Mouse (Mus musculus) frontal cortex, postnatal 36 days (tissue): ENCODE results near the gene Nmnat2.
A peak's percentile ranks its signal among the peaks of the same experiment; 100 is the strongest.

Experiments used
- DNase-seq, 2 experiments: peaks; one replicate each; pipeline ENCODE4 v3.0.0; 2022; ENCODE audit warnings: low spot score in 2 of 2

Gene Nmnat2

DNA sequence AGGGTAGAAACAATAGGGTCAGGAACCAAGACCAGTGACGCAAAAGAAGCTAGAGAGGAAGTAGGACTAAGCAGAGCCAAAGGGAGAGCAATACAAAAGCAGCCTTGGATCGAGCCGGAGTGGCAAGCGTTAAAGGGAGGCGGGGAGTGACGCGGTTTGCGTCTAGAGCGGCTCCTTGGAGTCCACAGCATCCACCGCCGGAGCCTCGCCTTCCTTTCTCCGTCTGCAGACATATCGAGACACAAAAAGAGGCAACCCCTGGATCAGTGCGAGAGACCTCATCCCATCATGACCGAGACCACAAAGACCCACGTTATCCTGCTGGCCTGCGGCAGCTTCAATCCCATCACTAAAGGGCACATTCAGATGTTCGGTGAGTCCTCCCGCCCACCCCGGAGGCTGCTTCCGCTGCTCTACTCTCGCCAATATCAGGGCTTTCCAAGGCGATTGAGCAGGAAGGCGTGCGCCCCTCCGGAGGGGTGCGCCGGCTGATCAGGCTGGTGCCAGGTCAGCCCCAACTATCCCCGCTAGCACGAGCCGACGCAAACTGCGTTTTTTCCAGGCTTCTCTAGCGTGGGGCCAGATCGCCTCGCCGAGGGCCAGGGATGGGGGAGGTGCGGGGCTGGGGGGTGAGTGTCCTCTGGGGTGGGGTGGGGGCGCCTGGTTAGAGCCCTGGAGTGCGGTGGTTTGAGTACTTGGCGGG, at the start of gene Nmnat2:
TSS of gene Nmnat2 (plus strand) at position 173 of the 703 bp plus-strand sequence.
- peak; percentile 80 to 84 for DNase-seq

DNA sequence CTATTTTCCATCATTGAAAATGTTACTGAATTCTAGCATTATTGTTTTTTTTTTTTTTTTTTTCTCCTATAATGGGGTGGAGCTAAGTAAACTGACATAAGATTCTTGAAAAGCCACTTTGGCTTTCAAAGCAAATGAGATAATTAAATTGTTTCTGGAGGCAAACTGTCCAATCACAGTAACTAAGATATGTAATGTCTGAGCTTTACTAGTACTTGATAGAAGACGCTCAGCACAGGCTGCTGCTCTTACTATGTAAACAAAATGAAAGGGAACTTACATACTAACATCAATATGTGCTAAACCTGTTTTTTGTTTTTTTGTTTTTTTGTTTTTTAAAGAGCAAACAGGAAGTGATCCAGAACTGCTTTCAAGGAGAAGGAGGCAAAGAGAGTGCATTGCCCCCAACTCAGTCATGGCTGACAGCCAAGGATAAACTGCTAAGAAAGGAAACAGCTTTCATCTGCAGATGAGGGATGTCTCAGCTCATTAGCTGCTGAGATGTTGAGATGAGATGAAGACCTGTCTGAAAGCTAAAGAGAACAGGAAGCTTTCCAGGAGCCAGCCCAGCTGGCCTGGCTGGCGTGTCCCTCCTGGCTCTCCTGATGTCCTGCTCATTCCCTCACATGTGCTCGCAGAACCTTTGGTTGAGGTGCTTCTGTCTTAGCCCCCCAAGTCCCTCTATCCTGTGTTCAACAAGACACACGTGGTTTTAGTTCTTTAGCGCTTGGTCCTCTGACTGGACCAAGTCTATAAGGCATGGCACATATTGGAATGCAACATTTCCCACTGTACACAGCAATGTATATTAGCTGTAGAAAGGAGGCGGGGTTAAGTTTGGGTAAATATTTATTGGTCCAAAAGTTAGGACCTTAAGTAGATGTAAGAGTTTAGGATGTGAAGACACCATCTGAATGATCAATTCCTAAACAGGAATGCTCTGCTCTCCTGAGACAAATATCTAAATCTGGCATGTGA, 41.0 kb upstream of the Nmnat2 start:
- no peak for DNase-seq

DNA sequence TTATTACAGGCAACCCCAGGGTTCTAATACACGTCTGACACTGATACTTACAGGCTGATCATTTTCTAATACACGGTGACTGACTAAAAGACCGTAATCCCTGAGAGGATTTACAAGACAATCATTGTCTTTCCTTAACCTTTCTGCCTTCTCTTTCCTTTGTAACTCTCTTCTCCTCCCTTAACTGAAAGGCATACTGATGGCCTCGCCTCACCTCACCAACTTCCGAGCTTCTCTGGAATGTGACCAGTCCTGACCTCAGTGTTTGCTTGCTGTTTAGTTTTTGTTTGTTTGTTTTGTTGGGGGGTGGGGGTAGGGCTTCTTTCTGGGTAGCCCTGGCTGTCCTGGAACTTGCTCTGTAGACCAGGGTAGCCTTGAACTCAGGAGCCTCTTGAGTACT, 39.0 kb upstream of the Nmnat2 start:
- DNase-seq: no peak

DNA sequence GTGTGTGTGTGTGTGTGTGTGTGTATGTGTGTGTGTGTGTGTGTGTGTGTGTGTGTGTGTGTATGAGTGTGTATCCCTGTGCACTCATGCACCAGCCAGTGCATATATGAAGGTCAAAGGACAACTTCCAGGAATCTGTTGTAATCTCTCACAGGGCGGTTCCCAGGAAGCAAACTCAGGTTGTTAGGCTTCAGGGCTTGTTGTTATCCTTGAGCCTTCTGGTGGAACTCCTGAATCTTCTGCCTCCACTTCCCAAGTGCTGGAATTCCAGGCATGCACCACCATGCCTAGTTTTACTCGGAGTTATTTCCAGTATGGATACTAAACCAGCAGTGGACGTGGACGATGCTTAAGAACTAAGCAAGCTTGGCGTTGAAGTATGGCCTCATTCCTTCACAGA, 37.9 kb upstream of the Nmnat2 start:
- DNase-seq: no peak

DNA sequence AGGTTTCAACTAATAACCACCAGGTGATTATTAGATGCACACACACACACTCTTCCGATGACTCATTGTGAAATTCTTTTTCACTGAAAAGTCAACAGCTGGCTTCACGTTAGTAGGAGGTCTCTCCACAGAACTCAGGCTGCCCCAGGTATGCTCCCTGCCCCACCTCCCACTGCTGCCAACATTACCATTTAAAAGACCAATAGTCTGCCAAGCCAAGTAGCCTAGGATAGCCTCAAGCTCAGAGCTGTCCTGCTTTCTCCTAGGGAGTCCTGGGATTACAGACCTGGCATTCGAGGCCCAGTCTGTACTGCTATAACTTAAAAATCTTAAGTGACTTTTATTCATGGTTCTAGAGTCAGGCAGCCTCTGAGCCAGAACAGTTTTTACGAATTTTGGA, 37.2 kb upstream of the Nmnat2 start:
- DNase-seq: no peak

DNA sequence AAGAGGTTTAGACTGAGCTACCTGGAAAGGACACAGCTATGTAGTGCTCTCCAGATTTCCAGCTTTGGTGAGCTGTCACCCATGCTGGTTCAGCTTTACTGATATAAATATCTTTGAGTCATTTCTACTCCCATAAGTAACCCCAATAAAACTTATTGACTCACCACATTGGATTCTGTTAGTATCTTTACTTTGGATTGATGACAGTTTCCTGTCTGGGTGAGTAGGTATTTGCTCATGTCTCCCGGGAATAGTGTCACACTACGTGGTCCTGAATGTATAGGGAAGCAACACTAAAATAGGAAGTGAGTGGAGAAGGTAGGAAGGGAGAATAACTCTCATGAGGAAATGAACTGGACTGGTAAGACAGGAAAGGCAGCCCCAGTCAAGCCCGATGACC, 33.0 kb upstream of the Nmnat2 start:
- no peak for DNase-seq

DNA sequence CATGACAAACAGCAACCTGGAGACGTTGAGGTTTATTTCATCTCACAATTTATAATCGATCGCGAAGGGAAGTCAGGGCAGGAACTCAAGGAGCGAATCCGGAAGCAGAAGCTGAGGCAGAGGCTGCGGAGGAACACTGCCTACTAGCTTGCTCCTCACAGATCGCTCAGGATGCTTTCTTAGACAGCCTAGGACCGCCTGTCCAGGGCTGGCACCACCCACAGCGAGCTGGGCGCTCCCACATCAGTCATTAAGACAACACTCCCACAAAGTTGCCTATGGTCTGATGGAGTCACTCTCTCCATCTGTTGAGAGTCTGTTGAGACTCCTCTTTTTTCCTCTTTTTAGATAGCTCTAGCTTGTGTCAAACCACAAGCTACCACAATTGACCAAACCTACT, 20.8 kb upstream of the Nmnat2 start:
- no peak for DNase-seq

DNA sequence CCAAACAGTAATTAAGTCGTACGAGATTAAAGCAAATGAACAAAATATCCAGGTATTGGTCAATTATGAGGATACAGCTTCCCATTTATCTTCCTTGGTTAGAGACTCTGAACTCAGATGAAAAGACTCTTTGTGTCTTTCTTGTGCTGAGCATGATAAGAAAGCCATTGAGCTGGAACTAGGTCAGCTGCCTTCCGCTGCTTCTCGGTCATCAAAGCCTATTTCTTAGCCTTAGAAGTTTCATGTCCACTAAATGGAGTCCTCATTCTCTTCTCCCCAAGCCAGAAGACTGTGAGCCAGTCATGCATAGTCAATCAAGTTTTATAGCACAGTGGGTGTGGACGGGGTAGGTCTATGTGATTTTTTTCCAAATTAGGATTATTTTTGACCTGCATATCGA, 19.3 kb upstream of the Nmnat2 start:
- no peak for DNase-seq

DNA sequence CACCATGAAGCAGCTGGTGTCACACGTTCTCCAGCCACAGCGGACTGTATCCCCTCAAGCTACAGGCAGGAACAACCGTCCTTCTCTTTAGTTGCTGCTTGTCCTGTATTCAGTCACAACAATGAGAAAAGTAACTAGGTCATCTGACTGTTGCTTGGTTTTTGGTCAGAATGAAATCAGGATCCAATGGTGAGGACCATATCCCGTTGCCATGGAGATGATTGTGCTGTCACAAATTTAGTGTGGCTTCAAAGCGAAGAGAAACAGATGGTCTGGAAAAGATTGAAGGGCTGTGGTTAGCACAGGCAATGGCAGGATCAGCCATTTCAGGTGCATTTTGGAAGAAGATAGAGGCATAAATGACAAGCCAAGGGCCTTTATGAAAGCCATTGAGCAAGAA, 18.4 kb upstream of the Nmnat2 start:
- DNase-seq: no peak

DNA sequence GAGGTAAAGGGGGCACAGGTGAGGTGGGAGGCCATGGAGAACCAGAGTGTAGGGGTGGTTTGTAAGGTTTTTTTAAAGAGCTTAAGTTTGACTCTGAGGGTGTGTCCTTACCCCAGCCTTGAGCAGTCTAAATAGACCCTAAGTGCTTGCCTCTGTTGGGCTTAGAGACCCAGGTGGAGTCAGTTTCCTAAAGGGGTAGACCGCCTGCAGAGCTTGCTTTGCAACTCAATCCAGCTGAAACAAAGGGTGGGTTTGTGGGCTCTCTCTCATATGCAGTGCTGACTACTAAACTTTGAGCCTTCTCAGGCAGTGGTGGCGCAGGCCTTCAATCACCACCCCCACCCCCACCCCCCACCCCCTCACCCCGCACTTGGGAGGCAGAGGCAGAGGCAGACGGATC, 11.8 kb upstream of the Nmnat2 start:
- no peak for DNase-seq

DNA sequence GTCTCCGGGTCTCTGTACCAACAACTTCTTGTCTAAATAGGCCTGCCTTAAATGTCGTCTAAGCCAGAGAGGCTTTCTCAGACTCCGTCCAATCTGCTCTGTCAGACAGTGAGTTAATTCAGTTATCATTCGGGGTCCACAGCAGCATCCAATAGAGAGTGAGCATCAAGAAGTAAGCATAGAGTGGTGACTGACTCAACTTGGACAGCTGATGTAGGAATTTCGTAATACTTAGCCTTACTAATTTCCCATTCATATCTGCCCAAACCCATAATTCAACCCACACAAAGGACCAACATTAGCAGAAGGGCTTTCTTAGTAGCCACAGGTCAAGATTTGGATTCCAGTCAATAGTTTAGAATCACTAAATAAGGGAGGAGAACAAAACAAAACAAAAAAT, 626 bp upstream of the Nmnat2 start:
- no peak for DNase-seq

DNA sequence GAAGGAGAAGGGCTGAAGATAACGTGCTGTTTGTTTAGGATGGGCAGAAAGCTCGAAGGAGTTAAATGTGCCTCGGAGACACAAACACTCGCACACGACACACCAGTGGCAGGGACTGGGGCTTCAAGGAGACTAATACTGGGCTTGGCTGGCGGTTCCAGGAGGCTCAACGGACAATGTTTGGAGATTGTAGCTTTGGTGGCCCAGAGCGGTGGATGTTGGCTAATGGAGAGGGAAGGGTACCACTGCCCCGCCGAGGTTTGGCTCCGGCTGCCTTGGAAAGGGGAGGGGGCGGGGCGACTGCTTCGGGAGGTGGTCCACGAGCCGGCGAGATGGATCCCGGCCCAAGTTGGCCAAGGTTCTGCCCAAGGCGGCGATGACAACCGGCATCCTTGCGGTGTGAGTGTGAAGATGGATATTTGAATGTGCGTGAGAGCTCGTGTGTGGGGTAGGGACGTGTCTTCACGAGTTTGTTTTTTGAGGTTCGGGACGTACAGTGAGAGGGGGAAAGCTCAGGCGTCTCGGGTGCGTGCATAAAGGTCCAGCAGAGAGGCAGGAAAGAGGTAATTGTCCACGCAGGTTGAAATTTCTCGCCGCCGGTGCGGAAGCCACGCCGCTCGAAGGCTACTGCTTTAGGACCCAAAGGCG, 895 bp downstream of the Nmnat2 start:
- peak; percentile 19 to 28 for DNase-seq

DNA sequence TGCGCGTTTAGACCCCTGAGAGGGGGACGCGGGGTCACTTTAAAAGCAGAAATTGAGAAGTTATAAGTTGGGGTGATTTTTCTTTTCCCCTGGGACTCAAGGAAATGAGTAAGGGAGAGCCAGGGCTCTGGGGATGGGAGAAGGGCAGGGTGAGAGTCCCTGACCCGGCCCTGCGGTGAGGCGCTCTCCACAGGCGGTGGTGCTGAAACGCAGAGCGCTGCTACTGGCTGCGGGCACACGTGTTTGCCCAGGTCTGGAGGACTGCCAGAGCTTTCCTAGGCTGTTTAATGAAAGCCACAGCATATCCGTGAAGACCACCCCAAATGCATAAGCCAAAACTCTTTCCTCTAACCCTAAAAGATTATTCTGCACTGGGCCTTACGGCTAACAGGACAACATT, 1.4 kb downstream of the Nmnat2 start:
- peak; percentile 36 to 50 for DNase-seq

DNA sequence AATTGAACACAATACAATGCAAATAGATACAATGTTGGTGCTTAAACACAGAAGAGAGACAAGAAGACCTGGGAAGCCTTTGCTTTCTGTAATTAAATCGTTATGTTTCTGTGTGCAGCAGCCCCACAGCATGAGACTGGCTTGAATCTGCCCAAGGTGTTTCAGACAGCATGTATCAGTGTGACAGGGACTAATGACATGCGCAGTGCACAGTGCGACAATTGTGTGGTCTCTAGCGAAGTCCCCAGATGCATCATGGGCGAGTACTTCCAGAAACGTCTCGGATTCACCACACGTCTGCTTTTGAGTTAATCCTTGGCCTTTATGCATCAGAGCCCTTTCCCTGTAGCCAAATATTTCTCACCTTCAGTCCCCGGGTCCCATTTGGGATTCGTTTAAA, 9.6 kb downstream of the Nmnat2 start:
- DNase-seq: no peak

DNA sequence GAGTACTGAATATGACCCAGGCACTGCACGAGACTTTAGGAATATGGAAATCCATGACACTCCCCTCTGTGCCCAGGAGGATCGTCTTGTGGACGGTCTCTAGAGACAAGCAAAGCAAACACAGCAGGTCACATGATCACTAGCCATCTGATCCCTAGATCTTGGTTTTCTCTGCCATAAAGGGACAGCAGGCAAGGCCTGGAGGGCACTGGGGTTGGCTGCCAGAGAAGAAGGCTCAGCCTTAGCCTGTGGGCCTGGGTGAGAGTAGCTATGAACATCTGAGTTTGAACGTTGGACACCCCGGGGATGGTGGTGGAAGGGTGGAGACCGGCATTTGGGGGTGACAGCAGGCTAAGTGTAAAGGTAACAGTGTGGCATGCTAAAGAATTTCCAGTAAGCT, 11.4 kb downstream of the Nmnat2 start:
- no peak for DNase-seq

DNA sequence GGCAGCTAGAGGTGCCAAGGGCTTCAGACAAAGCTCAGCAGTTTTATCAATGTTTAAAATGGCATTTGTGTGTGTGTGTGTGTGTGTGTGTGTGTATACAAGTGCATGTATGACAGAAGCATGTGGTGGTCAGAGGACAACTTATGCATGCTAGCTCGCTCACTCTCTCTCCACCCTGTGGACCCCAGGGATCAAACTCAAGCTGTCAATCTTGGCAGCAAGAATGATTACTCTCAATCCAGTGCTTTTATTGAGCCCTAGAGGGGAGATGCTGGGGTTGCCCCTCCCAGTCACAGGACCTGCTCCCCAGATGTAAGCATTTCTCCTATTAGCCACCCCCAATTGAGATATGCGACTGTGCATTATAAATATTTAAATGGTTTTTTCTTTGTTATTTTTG, 11.9 kb downstream of the Nmnat2 start:
- DNase-seq: no peak

DNA sequence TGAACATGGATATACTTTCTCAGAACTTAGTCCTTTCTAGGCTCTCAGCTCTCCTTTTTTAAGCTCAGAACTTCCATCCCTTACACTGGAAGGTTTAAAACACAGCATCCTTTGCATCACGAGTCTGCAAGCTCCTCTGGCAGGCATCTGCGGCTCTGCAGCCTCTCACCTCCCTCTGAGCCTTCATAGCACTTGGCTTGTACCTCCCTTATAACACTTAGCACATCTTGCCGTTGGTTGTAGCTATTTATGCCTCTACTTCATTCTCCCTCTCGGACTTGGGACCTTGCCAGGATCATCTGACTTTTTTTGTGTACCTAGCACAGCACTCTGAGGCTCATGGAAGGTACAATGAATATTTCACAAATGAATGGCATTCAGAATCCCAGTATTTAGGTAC, 14.3 kb downstream of the Nmnat2 start:
- DNase-seq: peak; percentile 32 to 52

DNA sequence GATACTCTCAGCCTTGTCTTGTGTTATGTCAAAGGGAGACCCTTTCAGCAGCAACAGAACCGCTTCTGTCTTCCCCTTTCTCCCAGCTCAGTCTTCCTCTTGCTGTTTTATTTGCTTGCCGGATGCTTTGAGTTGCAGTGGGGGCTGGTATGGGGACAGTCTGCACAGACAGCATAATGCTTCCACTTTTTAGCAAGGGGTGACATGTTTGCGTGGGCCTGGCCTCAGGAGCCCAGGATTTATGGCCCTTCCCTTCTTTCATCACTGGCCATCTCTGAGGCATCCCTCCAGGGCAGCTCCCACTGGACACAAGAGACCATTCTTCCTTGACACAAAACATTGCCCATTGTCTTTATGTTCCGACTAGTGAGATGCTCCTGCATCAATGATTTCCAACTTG, 18.2 kb downstream of the Nmnat2 start:
- no peak for DNase-seq

DNA sequence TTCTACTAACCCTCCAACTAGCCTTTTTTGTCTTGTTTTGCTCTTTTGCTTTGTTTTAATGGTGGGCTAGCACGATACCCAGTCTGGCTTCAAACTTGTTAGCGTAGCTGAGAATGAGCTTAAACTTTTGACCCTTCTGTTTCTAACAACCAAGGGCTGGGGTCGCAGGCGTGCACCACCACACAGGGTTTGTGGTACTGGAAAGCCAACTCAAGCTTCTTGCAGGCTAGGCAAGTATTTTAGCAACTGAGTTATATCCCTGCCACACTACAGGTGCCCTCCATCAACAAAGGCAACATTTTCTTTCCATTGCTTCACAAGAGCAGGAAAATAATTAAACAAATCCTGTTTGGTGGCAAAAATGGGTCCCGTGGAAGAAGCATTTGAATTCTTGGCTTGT, 18.6 kb downstream of the Nmnat2 start:
- no peak for DNase-seq

DNA sequence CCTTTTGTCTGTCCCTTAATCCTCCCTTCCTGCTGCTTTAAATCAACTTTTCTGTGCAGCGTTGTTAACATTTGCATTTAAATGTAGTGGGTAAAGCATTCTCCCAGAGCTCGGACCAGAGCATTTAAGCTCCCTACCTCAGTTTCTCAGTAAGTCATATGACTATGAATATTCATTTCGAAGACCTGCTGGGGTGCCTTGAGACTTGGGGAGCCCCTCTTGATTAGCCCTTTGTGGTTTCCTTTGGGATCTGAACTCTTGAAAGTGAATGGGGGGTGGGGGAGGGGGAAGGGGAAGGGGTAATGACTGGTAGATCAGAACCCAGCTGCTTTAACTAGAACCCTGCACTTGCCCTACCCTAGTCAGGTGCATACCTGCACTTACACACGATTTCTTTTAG, 19.1 kb downstream of the Nmnat2 start:
- no peak for DNase-seq

DNA sequence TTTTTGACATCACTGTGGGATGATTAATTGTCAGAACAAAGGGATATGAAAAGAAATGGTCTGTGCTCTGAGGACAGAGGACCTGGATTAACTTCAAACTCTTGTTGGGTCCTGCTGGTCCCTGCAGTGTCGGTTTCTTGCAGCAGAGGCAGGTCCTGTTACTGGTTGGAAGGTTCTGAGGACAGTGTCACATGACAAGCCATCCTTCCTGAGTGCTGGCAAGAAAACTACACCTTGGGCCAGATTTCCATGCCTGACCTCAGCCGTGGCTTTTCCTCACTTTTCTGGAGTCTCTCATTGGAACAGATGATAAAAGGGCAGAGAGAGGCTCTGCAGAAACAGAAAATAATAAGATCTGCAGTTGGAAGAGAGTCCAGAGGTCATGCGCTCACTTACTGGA, 20.4 kb downstream of the Nmnat2 start:
- DNase-seq: no peak

DNA sequence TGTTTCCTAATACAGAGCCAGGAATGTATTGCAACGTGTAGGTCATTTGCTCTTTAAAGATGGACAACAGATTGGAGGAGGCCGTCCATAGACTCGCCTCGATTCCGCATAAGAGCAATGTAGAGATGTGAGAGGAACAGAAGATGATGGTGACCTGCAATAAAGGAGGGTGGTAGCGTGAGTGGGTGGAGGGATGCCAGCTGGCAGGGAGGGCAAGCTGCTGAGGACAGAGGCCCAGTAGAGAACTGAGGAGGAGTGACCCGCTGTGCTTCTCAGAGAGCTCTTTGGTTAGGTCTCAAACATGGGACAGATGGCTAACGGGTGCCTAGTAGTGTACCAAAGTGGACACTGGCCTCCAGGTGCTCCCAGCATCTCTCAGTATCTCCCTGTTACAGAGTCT, 23.9 kb downstream of the Nmnat2 start:
- no peak for DNase-seq

DNA sequence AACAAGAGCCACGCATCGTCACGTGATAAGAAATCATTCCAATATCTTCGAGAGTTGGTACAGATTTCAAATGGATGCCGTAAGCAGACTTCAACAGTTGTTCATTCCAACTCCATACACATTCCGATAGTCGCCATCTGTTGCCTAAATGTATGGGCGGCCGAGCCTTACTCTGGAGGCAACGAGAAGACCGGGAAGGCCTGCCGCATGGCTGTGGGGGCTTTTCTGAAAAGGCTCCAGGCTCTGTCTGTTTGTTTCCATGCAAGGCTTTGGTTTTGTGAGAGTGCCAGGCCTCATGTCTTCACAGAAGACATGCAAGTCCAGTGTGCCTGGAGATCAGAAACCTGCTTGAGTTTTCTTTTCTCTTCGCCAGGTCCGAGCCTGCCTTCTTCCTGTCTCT, 28.6 kb downstream of the Nmnat2 start:
- peak; percentile 62 to 83 for DNase-seq
